Mouse (Mus musculus) gonadal fat pad, adult 2 months (tissue): Measurements from ENCODE around the gene Hectd4. TPM values are rescaled to one million over a fixed set of nuclear protein-coding genes. Genes with fewer than 3 reads are reported as not detected.
"Not testable (repeated sequence)": the region's sequence is repeated elsewhere in the genome, so short reads cannot be mapped to it uniquely, and the experiment has no call there.

Source experiments
- DNase-seq: peaks from one replicate; pipeline ENCODE4 v3.0.0-alpha.2; 2012; ENCODE audit warnings: low read depth
- polyA plus RNA-seq: library from polyadenylated mRNA; depleted of rRNA; stranded (reverse); fragments of >200 nt; gene quantifications from 2 replicates; pipeline ENCODE4 v1.2.3, GENCODE M21; 2012

The Hectd4 gene
- polyA plus RNA-seq, 1 experiment, result 13.0 TPM

DNA sequence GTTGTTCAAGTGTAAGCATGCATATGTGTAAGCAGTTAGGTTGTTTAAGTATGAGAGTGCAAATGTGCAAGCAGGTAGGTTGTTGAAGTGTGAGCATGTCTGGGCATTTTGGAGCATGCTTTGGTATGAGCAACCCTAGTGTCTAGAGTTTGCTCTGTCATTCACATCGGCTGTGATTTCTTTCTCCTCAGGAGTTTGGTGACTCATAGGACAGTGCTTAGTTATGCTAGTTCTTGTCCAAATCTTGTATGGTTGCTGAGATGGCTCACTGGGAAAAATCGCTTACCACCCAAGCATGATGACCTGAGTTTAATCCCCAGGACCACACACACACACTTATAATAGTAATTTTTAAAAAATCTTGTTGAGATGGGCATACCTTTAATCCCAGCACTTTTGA is 67.2 kb downstream of the Hectd4 start:
- DNase-seq, result no peak

DNA sequence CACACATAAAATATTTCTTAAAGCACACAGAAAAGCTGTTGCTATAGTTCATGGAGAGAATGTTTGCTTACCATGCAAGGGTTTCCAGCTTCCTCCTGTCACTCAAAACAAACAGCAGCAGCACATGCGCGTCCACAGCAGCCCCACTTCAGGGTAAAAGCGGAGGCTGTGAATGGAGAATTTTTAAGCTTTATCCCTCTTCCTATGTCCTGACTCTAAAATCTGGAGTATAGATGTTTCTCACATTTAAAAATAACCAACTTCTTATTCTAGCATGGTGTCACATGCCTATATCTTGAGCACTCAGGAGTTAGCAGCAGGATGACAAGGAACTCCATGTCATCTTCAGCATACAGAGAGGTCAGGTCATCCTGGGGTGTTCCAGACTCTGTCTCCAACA is 70.3 kb downstream of the Hectd4 start:
- no peak for DNase-seq

DNA sequence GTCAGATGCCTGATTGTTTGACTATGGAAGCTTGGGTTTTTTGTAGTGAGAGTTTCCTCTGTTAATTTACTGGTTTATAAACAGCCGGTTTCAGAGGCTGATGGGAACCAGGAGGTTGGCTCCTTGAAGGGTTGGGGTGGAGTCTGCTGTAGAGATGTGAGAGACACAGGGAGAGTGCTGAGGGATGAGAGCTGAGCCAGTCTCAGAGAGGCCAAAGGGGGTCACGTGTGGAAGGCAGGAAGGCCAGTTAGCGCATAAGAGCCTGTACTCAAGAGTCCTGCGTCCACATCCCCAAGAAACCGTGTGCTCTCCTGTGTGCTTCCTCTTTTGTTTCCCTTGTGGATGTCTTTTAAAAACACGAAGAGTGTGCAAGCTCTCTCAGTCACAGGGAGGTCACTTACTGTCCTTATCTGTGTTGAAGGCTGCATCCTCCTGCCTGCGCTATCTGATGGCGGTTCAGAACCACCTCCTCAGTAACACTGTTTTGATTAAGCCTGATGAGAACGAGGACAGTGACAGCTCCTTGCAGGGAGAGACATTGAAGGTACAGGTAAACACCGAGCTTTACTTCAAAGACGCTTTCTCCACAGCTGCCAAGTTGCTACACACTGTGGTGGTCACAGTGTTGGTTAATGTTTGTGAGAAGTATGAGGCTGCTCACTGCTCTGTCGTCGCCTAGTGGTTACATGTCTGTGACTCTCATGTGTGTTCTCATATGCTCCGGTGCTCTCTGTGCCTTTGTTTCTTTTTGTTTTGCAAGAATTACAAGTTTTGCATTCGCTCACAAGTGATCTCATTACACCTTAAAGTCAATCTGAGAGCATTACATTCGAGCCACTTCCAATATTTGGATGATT is 72.5 kb downstream of the Hectd4 start:
- DNase-seq, result no peak

DNA sequence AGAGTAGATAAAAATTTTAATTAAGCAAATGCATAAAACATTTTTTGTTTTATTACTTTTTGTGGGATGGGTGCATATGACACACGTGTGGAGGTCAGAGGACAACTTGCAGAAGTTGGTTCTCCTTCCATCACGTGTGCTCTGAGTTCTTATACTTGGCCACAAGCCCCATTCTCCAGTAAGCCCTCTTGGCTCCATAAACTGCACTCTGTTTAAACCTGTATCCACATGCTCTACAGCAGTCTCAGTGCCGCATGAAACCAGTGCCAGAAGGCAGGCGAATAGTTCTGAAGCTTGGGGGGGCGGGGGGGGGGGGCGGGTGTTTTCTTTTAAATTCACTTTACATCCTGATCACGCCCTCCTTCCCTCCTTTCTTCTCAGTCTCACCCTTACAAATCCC is 85.0 kb downstream of the Hectd4 start:
- peak; percentile 64 for DNase-seq

DNA sequence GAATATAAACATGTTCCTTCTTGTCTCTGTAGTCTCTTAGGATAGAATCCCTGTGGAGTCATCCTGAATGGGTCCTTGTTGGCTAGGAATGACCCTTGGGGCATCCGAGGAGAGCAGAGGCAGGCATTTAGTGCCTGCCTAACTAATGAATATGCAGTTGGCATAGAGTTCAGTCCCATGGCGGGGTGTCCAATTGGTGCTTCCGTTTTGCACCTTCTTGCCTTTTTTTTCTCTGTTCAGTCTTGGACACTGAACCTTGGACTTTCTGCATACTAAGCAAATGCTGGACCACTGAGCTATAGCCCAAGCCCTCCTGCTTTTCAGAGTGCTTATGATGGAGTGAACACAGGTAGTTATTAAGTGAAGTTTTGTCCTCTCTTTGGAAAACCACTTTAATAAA is 87.6 kb downstream of the Hectd4 start:
- DNase-seq, result no peak

DNA sequence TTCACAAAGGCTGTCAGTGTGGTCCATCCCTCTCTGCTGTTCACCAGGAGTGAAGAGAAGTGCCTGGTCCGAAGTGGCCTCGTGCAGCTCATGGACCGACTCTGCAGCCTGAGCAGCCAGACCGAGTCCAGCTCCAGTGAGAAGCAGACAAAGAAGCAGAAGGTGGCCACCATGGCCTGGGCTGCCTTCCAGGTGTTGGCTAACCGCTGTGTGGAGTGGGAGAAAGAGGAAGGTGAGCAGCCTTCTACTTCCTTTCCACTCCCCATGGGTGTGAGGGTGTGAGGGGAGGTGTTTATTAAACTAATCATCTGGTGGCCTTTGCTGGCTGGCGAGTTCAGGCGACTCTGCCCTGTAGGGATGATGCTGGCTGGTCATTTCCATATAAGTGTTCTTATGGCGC is 91.6 kb downstream of the Hectd4 start:
- no peak for DNase-seq

DNA sequence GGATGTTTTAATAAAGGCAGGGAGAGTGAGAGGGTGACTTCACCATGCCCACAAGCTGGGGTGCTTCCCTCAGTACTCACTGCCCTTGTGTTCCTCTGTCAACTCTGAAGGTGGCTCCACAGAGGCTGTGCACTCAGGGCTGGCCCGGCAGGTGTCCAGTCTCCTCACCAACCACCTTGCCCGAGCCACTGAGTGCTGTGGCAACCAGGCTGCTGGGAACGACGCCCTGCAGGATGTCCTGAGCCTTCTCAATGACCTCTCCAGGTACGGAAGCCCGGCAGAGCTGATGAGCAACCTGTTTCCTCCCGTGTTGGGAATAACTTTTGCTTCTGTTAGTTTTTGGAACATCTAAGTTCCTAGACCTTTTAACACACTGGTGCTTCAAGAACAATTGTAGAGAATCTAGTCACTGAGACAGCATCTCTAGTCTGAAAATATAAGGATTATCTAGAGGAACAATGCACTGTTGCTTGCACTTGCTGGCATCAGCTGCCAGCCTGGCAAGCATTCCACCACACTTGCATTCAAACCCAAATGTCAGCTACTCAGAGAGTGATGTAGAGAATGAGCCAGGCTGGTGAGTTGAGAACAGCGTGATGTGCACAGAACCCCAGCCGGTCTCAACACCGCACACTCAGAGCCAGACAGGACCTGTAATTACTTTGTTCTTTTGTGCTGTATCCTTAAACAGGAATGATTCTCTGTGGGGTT is 93.9 kb downstream of the Hectd4 start:
- DNase-seq, result no peak

DNA sequence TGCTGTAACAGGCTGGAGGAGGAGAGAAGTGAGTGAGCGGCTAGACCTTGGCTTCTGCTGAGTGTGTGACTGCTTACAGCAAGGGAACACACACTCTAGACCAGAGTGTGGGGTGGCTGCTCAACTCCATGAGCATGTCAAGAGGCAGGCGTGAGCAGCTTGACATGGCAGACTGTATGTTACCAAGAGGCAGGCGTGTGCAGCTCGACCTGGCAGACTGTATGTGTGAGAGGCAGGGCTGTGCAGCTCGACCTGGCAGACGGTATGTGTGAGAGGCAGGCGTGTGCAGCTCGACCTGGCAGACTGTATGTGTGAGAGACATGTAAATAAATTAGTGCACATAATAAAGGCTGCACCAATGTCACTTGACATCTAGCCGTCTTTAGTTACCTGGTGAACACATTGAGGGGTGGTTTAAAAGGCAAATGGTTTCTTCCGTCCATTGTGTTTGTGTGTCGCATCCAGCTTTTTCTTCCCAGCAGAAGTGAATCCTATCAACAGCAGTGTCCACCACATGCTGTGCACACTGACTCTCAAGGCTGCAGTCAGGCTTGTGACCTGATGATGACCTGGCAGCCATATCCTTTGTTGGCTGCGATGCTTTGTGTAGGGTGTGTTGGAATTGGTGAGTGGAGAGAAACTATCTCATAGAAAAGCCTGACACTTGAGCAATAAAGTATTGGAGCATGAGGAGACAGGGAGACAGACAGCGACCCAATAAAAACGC is 106.2 kb downstream of the Hectd4 start:
- DNase-seq, result no peak

DNA sequence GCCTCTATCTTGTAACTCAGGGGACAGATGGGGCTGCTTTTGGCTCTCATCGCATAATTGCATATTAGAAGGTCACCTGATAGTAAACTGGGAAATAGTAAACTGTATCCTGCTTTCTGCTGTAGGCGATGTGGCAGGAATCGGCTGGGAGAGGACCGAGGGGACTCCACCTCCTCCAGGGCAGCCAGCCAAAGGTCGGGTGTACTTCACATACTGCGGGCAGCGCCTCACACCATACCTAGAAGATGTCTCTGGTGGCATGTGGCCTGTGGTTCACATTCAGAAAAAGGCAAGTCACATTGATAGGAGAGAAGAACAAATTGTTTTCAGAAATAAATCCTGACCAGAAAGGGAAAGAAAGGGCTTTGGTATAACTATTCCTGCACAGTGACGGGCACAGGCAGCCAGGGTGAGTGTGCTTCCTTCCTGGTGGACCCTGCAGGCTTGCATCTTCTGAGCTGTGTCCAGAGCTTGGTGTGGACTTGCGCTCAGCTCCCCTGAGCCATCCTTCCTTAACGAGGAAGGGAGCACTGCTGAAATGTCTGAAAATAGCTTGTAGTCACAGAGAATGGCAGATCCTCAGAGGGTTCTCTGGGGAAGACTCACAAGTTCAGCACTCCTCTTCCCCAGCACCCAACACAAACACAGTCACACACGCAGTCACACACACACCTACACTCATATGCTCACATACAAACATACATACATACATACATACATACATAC is 109.5 kb downstream of the Hectd4 start:
- no peak for DNase-seq

DNA sequence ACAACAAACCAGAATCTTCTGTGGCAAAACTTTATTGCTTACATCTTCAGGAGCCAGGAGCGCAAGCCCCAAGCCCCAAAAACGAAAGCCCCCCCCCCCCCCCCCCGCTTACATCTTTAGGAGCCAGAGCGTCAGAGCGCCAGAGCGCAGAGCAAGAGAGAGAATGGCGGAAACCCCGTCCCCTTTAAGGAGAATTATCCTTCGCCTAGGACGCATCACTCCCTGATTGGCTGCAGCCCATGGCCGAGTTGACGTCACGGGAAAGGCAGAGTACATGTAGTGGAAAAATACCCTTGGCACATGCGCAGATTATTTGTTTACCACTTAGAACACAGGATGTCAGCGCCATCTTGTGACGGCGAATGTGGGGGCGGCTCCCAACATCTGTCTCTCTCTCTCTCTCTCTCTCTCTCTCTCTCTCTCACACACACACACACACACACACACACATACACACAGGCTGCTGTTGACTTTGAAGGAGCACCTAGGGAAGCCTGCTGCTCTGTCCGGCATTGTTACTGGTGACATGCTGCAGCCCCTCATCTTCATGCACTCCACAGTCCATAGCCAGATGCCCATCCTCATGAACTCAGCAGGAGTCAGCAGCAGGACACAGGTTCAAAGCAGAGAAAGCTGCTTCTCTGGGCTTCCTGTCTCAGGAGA is 110.3 kb downstream of the Hectd4 start:
- DNase-seq, result not testable (repeated sequence)

DNA sequence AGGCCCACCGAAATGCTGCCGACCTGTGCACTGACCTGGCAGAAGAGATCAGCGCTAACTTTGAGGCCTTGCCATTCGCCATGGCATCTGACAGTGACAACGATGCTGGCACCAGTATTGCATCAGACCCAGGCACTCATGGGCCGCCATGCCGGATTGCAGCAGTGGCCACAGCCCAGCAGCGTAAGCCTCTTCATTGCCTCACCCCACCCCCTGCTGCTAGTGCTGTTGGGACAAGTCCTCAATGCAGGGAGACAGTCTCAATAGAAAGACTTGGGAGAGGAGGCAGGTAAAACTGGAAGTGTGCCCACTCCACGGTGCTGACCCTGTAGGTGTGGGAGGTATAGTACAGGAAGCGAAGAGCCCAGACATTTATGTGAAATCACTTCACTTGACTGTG is 111.7 kb downstream of the Hectd4 start:
- peak; percentile 50 for DNase-seq

DNA sequence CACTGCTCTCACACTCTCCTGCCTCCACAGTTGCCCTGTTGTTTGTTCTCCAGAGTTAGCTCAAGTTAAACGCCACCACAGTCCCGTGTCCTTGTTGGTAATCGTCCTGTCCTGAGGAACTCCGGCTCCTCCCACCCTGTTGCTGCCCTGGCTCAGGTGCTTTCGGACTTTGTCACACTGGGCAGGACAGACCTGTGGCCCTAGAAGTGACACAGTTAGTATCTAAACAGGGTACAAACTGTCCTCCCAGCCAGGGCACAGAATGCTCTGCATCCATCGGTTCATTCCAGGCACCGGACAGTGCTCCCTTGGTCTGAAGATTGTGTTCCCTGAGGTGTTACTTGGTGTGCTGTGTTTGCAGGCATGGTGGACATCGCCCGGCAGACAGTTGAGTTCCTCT is 114.0 kb downstream of the Hectd4 start:
- no peak for DNase-seq

DNA sequence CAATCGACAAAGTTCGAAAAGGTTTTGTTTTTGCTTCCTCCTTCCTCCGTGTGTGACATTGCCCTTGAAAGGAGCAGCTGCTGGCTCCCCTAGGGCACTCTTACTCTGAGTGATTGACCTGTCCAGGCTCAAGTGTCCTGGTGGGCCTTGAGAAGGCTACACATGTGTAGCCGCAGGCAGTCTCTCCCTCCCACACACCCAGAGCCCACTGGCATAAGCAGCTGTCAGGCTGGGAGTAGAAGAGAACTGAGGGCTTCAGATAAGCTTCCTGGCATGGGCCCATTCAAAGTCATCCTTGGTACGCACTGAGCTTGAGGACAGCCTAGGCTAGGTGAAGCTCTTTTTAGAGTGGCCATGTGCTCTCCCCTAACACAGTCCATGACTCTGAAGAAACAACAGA is 114.4 kb downstream of the Hectd4 start:
- DNase-seq, result no peak

DNA sequence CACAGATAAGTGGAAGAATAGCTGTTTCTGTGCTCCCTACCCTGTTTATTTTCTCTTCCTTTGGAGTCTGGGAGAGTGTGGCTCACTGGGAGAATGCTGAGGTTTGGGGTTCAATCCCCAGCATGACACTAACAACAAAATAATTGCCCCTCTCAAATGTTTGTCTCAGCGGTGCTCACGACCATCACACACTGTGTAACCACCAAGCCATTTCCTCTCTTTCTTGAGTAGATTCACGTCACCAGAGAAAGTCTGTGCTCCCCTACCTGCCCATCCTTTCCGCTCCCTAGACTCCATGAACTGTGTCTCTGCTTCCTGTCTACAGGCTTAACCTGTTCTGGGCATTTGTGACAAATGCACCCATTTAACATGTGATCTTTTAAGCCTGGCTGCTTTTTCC is 115.4 kb downstream of the Hectd4 start:
- DNase-seq, result no peak

DNA sequence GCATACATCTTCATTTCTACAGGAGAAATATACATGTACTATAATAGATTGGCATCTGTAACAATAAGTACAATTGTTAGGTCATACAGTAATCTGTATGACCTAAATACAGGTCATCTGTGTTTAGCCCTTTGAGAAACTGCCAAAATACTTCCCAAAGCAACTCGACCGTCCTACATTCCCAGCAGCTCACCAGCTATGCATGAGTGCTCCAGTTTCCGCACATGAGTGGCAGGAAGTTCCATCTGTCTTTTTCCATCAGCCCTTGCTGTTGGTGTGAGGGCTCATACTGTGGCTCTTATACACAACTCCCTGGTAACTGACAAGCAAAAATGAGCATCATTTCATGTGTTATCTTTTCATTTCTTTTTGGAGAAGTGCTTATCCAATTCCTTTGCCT is 116.0 kb downstream of the Hectd4 start:
- DNase-seq, result no peak

DNA sequence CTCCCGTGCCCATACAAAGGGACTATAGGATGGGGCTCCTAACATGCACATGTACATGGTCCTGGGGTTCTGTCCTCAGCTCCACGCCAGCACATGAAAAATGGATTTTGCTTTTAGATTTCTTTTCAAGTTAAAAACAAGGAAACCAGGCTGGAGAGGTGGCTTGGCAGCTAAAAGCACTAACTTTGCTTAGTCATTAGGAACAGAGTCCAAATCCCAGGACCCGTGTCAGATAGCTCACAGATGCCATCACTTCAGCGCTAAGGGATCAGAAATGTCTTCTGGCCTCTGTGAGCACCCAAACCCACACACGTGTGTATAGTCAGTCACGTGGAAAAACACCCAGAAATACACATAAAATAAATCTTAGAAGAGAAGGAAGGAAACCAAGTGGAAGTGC is 116.8 kb downstream of the Hectd4 start:
- DNase-seq, result no peak

DNA sequence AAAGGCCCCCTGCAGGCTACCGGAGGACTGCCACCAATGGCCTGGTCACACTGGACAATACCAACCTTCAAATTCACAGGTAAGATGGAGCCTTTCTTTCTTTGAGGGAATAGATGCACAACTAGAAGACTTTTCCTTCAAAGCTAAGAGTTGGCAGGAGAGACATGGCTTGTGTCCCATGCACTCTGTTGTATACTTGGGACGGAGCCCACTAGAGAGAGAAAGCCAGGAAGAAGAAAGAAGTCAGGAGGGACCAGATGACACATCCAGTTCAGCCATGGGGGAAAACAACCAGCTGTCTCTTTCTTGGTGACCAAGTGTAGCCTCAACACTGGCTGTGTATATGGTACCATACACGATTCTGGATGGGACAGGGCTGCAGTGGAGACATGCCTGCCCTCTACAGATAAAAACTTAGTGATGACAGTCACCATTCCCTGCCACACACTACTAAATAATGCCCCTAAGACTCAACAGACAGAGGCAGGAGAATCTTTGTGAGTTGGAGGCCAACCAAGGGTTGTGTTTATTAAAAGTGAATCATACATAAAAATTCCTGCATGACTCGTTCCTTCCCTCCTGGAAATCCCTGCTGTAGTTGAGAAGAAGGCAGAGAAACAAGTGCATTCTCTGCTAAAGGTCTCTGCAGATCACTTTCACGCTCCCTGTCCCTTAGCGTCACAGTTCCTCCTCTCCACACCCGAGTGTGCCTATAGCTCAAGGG is 119.7 kb downstream of the Hectd4 start:
- no peak for DNase-seq

DNA sequence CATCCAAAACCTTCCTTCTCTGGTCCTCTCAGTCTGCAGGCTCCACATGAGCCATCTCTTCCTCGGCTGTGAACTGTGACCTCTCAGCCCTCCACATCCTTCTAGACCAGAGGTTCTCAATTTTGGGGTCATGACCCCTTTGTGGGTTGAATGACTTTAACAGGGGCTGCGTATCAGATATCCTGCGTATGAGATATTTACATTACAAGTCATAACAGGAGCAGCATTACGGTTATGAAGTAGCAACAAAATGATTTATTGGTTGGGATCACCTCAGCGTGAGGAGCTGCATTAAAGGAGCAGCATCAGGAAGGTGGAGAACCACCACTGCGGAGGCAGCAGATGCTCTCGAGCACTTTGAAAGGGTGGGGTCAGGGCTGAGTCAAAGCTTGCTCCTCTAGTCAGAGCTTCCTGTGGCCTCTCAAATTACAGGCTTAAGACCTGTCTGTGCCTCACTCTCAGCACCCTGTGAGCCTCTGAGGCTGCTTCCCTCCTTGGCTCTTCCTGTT is 121.0 kb downstream of the Hectd4 start:
- no peak for DNase-seq

DNA sequence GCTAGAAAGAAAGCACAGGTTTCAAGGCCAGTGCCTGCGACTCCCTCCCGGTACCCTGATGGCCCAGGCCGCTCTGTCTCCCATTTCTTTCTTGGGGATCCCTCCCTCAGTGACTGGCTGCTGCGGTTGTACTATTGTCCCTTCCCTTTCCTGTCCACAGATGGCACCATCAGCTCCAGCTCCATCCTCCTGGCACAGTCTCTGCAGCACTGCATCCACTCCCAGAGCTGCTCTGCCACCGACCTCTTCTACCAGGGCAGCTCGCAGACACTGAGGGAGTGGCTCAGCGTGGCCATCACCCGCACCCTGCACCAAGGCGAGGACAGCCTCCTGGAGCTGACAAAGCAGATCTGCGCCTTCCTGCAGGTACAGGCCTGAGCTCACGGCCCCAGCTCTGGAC is 122.5 kb downstream of the Hectd4 start:
- no peak for DNase-seq

DNA sequence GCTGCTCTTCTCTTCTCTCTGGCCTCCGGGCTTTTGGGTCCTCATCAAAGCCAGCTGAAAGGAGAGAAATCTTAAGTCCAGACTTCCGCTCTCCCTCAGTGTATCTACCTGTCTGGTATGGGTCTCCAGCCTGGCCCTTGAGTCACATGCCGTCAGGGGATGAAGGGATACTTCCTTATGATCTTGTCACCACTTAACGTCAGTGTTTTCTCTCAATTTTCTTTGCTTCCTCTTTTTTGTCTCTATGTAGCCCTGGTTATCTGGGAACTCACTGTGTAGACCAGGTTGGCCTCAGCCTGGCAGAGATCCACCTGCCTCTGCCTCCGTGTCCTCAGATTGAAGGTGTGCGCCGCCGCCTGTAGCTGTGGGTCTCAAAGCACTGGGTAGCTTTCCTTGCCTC is 124.0 kb downstream of the Hectd4 start:
- DNase-seq, result no peak

DNA sequence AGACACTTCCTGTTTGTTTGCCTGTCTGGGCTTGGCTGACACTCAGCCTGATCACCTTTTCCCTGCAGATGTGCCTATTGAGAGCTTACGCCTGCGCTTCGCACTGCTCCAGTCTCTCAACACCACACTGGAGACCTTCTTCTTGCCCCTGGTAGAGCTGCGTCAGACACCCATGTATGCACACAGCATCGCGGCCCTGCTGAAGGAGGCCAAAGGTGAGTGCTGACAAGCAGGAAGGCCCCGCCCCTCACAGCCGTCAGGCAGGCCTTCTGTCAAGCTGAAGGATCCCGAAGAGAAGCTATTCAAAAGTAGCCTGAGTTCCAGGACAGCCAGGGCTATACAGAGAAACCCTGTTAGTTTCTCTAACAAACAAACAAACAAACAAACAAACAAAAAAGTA is 139.2 kb downstream of the Hectd4 start:
- DNase-seq, result no peak
